Mouse (Mus musculus) embryo, embryonic 10 days (tissue): ENCODE results near the gene Car12.

Source experiments
- DNase-seq: peaks from one replicate; pipeline ENCODE4 v3.0.0-alpha.2; 2015; ENCODE audit warnings: low spot score

Car12 gene

DNA sequence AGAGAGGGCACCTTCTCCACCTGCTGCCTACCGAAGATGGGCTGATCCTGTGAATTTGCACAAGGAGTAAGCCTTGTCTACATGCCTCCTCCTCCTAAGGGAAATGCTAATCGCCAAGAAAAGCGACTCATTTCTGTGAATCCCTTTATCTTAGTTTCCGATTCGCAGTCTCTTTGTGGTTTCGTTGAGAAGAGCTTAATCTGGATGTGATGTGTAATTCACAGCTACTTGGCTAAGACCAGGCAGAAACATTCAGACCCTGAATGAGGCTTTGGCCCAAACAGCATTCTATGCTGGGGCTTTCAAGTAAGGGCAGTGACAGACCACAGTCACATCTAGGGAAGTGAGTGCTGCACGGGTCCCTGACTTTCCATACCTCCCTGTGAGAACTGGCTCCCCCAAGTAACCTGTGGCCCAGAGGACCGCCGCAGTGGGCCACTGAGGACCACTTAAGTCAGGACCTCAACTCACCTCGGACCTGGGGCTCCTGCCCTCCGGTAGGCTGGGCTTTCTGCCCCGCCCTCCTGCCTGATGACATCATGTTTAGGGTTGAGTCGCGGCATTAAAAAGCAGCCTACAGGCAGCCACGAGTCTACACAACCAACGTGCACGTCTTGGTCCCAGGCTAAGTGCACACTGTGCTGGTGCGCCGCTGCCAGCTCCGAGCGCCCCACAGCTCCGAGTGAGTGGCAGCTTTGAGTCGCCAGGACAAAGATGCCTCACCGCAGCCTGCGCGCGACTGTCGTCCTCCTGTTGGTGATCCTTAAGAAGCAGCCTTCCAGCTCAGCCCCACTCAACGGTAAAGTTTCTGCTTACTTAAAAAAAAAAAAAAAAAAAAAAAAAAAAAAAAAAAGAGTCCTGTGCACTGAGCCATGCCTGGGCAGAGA is at the start of gene Car12:
TSS of gene Car12 (plus strand) at position 552 of the 887 bp plus-strand sequence.
- peak; percentile 76 for DNase-seq

GRCm38 (mm10) chr9:66663764-66664163 is 49.7 kb upstream of the Car12 start:
- DNase-seq, result no peak

DNA sequence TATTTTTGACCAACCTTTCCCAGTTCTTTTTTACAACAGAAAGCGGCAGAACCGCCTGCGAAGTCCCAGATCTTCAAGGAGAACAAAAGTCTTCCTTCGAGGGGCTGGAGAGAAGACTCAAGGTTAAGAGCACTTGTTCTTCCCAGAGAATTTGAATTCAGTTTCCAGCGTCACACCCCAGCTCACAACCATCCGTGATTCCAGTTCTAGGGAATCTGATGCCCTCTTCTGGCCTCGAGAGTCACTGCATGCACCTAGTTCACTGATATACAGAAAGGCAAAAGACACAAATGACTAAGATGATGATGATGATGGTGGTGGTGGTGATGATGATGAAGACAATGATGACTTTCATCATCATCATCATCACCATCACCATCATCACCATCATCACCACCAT is 48.9 kb upstream of the Car12 start:
- DNase-seq, result no peak

- no peak for DNase-seq
Measured at GRCm38 (mm10) chr9:66666153-66666552, 47.3 kb upstream of the Car12 start.

GRCm38 (mm10) chr9:66667046-66667445 is 46.4 kb upstream of the Car12 start:
- no peak for DNase-seq

DNA sequence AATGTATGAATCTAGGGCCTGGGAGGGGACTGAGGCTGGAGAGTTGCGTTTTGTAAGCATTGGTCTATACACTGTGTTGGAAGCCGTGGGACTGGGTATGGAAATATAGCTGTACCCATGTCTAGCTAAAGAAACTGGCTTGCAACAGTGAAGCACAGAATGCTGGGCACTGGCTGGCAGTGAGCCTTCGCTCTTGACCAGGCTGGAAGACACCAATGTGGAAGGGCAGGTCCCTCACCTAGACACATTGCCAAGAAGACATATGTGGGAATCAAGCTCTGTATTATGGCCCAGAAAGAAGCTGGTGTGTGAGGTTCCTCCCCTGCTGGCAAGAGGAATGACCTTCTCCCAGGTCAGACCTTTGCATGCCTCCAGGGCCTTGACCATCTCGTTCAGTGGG is 45.6 kb upstream of the Car12 start:
- no peak for DNase-seq

DNA sequence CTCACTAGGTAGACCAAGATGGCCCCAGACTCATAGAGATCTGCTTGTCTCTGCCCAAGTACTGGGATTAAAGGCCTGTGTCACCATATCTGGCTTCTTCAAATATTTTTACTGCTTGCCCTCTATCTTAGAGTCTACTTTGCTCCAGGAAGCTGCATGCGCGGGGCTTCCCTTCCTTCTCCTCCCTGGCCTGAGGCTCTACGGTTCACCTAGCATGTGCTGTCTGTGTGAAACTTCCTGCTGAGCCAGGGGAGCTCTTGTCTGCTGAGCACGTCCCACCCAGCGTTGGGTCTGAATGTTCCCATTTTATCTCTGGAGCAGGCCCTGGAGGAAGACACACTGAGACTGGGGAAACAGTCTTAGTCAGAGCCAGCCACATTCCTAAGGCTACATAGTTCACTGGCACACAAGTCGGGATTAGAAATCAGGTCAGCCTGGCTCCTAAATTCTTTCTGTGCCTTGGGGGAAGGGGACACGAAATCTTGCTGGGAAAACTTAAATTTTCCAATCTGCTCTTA is 43.9 kb upstream of the Car12 start:
- peak; percentile 20 for DNase-seq

GRCm38 (mm10) chr9:66673771-66674170 is 39.7 kb upstream of the Car12 start:
- no peak for DNase-seq

DNA sequence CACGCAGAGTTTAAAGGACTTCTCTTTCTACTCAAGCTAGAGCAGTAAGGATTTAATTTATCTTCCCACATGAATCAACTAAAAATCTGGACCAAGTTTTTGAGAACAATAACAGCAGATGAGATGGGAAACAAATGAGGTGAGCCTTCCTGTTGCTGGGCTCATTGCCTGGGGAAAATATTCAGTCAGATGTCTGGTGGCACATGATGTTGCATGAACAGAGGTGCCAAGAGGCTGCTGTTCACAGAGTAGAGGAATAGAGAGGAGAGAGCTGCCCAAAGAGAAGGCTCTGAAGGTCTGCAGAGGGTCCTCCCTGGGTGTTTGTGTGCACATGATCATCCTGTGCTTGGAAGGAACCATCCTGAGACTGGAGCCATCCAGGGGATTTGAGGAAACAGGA is 37.9 kb upstream of the Car12 start:
- DNase-seq, result no peak

GRCm38 (mm10) chr9:66680102-66680501 is 33.4 kb upstream of the Car12 start:
- DNase-seq, result no peak

DNA sequence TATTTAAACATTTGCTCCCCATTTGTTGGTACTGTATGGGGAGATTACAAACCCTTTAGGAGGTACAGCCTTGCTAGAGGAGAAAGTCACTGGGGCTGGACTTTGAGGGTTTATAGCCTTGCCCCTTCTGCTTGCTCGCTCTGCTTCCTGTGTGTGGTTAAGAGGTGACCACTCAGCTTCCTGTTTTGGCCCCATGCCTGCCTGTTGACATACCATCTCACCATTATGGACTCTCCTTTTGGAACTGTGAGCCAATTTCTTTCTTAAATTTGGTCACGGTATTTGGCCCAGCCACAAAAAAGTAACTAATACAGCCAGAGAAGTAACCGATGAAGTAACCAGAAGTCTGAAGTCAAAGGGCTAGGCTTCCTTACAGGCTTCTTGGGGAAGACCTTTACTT is 30.7 kb upstream of the Car12 start:
- no peak for DNase-seq

GRCm38 (mm10) chr9:66685730-66686129 is 27.8 kb upstream of the Car12 start:
- no peak for DNase-seq

DNA sequence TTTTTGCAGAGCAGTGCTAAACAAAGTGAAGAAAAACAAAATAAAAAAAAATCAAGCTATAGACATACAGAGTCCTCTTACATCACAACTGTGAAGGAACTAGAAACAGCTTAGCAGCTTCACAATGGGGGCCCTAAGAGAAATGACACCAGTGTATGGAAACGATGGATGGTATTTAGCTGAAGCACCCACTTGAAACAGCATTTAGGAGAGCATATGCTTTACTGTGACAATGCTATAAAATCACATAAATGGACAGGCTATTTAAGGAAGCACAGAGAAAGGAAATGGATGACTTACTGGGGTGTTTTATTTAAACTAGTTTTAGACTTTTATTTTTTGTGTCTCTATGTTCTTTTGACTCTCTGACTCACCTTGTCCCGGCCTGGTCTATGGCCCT is 25.8 kb upstream of the Car12 start:
- DNase-seq, result no peak

- DNase-seq, result no peak
Measured at GRCm38 (mm10) chr9:66691683-66692305, 21.7 kb upstream of the Car12 start.

- no peak for DNase-seq
Measured at GRCm38 (mm10) chr9:66697355-66698140, 15.9 kb upstream of the Car12 start.

GRCm38 (mm10) chr9:66699748-66700147 is 13.7 kb upstream of the Car12 start:
- no peak for DNase-seq

- no peak for DNase-seq
Measured at GRCm38 (mm10) chr9:66703002-66703401, 10.5 kb upstream of the Car12 start.

DNA sequence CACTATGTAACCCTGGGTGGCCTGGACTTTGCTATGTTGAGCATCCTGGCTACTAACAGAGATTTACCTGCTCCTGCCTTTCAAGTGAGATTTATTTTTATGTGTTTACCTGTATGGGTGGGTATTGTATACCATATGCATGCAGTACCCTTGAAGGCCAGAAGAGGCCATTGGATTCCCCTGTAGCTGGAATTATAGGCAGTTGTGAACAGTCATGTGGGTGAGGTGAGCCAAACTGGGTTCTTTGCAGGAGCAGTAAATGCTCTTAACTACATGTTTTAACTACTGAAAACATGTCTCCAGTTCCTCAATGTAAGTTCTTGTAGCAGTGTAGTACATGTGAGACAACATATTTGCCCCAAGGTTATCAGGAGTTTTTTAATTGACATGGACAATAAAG is 8.1 kb upstream of the Car12 start:
- DNase-seq, result no peak

DNA sequence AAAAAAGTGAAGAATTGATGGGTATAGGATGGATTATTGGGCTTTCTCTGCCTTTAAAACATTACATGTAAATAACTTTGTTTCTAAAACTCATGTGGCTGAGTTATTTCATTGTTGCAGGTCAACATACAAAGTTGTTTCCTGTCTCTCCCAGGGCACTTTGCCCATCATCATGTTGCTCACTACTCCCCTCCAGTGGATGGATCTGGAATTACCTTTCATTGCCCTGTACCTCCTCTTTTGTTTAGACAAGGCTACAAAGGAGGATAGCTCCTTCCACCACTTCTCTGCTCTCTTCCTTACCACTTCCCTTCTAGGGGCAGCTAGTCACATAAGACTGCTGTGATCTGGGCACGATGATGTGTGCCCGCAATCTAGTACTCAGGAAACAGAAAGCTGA is 7.7 kb upstream of the Car12 start:
- DNase-seq, result peak; percentile 85

- DNase-seq, result no peak
Measured at GRCm38 (mm10) chr9:66708054-66708772, 5.3 kb upstream of the Car12 start.

DNA sequence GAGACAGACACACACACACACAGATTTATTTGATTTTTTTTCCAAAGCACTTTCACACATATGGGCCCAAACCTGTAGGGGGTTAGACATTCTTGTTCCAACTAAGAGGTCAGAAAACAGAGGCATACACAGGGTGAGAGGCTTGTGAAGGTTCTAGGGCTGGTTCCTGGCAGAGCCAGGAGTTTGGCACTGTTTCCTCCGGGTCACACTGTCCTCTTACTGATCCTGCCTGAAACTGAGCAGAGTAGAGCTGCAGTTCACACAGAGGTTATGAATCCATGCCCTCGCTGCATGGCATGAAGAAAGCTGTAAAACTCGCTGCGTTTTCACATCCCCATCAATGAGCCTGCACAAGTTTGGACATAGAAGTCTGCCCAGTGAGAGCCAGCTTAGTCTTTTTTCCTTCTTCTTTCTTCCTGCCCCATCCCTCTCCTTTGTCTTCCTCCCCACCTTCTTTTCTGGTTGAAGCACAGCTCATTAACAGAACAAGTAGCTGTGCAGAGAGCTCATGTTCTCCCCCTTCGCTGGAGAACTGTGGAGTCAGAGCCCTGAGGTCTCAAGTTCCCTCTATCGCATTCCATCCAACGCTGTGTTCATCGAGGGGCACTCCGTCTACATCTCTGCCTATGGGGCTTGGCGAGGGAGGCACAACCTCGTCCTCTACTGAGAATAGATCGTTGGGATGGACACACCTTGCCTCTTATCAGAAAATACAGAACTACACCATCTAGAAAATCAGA is 4.5 kb upstream of the Car12 start:
- DNase-seq, result peak; percentile 36
